Mouse (Mus musculus): ENCODE data around the gene Il10ra.

Il10ra gene

GRCm38 (mm10) chr9:45268597-45269325 is at the start of gene Il10ra:
TSS of gene Il10ra (minus strand) at chr9:45269149.
- in situ Hi-C loops (cut with MboI; ENCODE audit: unreplicated experiment in 2 of 2): loop anchor here (5.0 kb wide), 2 partner anchors 34 to 46 kb away; no protein-coding TSS in a partner anchor

- in situ Hi-C loops (cut with MboI; ENCODE audit: unreplicated experiment in 2 of 2): no loop called here
These were observed 48.7 kb upstream of the Il10ra start for GRCm38 (mm10) chr9:45317635-45318034.

GRCm38 (mm10) chr9:45313913-45314312 is 45.0 kb upstream of the Il10ra start:
- in situ Hi-C loops (cut with MboI; ENCODE audit: unreplicated experiment in 2 of 2): no loop called here

GRCm38 (mm10) chr9:45311858-45312257 is 42.9 kb upstream of the Il10ra start:
- in situ Hi-C loops (cut with MboI; ENCODE audit: unreplicated experiment in 2 of 2): no loop called here

- in situ Hi-C loops (cut with MboI; ENCODE audit: unreplicated experiment in 2 of 2): no loop called here
These were observed 39.6 kb upstream of the Il10ra start for GRCm38 (mm10) chr9:45308521-45308920.

- in situ Hi-C loops (cut with MboI; ENCODE audit: unreplicated experiment in 2 of 2): no loop called here
These were observed 37.9 kb upstream of the Il10ra start for GRCm38 (mm10) chr9:45306746-45307410.

- in situ Hi-C loops (cut with MboI; ENCODE audit: unreplicated experiment in 2 of 2): loop anchor here (5.0 kb wide), 4 partner anchors 34 to 86 kb away; partner anchors contain the start of gene Il10ra (in 2 of the 2)
These were observed 32.8 kb upstream of the Il10ra start for GRCm38 (mm10) chr9:45301771-45302170.

GRCm38 (mm10) chr9:45300422-45301104 is 31.6 kb upstream of the Il10ra start:
- in situ Hi-C loops (cut with MboI; ENCODE audit: unreplicated experiment in 2 of 2): loop anchor here (5.0 kb wide), 4 partner anchors 33 to 87 kb away; partner anchors contain the start of gene Il10ra (in 2 of the 2)

GRCm38 (mm10) chr9:45299231-45300006 is 30.5 kb upstream of the Il10ra start:
- in situ Hi-C loops (cut with MboI; ENCODE audit: unreplicated experiment in 2 of 2): loop anchor here (5.0 to 25.0 kb wide), 5 partner anchors 32 to 262 kb away; partner anchors contain the start of genes Il10ra (in 2 of the 2) and Mpzl2 (in 1 of the 2)

GRCm38 (mm10) chr9:45294210-45295011 is 25.5 kb upstream of the Il10ra start:
- in situ Hi-C loops (cut with MboI; ENCODE audit: unreplicated experiment in 2 of 2): loop anchor here in 1 of 2 experiments (5.0 to 25.0 kb wide), 2 partner anchors 72 to 257 kb away; partner anchors contain the start of gene Mpzl2

- in situ Hi-C loops (cut with MboI; ENCODE audit: unreplicated experiment in 2 of 2): loop anchor here in 1 of 2 experiments (25.0 kb wide), 1 partner anchor 254 kb away; the partner anchor contains the start of gene Mpzl2
These were observed 22.7 kb upstream of the Il10ra start for GRCm38 (mm10) chr9:45291481-45292168.

GRCm38 (mm10) chr9:45282466-45282865 is 13.5 kb upstream of the Il10ra start:
- in situ Hi-C loops (cut with MboI; ENCODE audit: unreplicated experiment in 2 of 2): loop anchor here in 1 of 2 experiments (25.0 kb wide), 1 partner anchor 245 kb away; the partner anchor contains the start of gene Mpzl2

GRCm38 (mm10) chr9:45280891-45281290 is 11.9 kb upstream of the Il10ra start:
- in situ Hi-C loops (cut with MboI; ENCODE audit: unreplicated experiment in 2 of 2): loop anchor here in 1 of 2 experiments (25.0 kb wide), 1 partner anchor 244 kb away; the partner anchor contains the start of gene Mpzl2

GRCm38 (mm10) chr9:45280059-45280458 is 11.1 kb upstream of the Il10ra start:
- in situ Hi-C loops (cut with MboI; ENCODE audit: unreplicated experiment in 2 of 2): loop anchor here in 1 of 2 experiments (25.0 kb wide), 1 partner anchor 243 kb away; the partner anchor contains the start of gene Mpzl2

- in situ Hi-C loops (cut with MboI; ENCODE audit: unreplicated experiment in 2 of 2): loop anchor here in 1 of 2 experiments (25.0 kb wide), 1 partner anchor 237 kb away; the partner anchor contains the start of gene Mpzl2
These were observed 5.7 kb upstream of the Il10ra start for GRCm38 (mm10) chr9:45274635-45275034.

- in situ Hi-C loops (cut with MboI; ENCODE audit: unreplicated experiment in 2 of 2): no loop called here
These were observed 5.3 kb upstream of the Il10ra start for GRCm38 (mm10) chr9:45274218-45274617.

- in situ Hi-C loops (cut with MboI; ENCODE audit: unreplicated experiment in 2 of 2): no loop called here
These were observed 3.3 kb upstream of the Il10ra start for GRCm38 (mm10) chr9:45272213-45272612.

- in situ Hi-C loops (cut with MboI; ENCODE audit: unreplicated experiment in 2 of 2): loop anchor here (5.0 kb wide), 2 partner anchors 34 to 46 kb away; no protein-coding TSS in a partner anchor
These were observed 870 bp downstream of the Il10ra start for GRCm38 (mm10) chr9:45268079-45268478.

Measured in v-Abl transformed pro-B cells (cell line).